Mouse (Mus musculus) gonadal fat pad, adult 2 months (tissue): ENCODE results near the gene Cenpk. TPM values are rescaled to one million over a fixed set of nuclear protein-coding genes. Genes with fewer than 3 reads are reported as not detected.

Source experiments
- polyA plus RNA-seq: library from polyadenylated mRNA; depleted of rRNA; stranded (reverse); fragments of >200 nt; gene quantifications from 2 replicates; pipeline ENCODE4 v1.2.3, GENCODE M21; 2012; rRNA removed

Gene Cenpk
- polyA plus RNA-seq, 1 experiment: 0.27 TPM

Other genes starting within 250 kb of the Cenpk start
- 11.4 and 14.3 TPM in 2 replicates for gene Nln, start 119.0 kb upstream of the Cenpk start, polyA plus RNA-seq
- gene Sgtb, start 118.9 kb upstream of the Cenpk start, polyA plus RNA-seq: 1.5 and 1.6 TPM in 2 replicates
- gene Trappc13, start 50.1 kb upstream of the Cenpk start, polyA plus RNA-seq: 11.0 TPM in 2 replicates
- gene Trim23, start 49.8 kb upstream of the Cenpk start, polyA plus RNA-seq: 5.0 and 5.6 TPM in 2 replicates
- gene Ppwd1, start 232 bp downstream of the Cenpk start, polyA plus RNA-seq: 2.0 and 2.7 TPM in 2 replicates
- gene Adamts6, start 59.2 kb downstream of the Cenpk start, polyA plus RNA-seq: 2.3 and 2.6 TPM in 2 replicates